Mouse (Mus musculus) G1E (cell line): ENCODE results near the gene Sub1.

ENCODE experiments used
- CTCF ChIP-seq: IDR thresholded peaks from 2 replicates; pipeline ENCODE4 v1.5.1; 2012; ENCODE audit warnings: low read depth, low read length, inconsistent platforms, mixed read lengths
- GATA1 ChIP-seq: IDR thresholded peaks from 2 replicates; pipeline ENCODE4 v1.6.1; 2012; ENCODE audit warnings: borderline replicate concordance, low read length, inconsistent platforms, mixed read lengths

- TF ChIP-seq CTCF, result no peak
- no peak for TF ChIP-seq GATA1
Observed at GRCm38 (mm10) chr15:11981501-11981900, 15.3 kb downstream of the Sub1 start.
